Mouse (Mus musculus) forebrain, embryonic 11.5 days (tissue): ENCODE measurements around the gene Sox12. TPM values are rescaled to one million over a fixed set of nuclear protein-coding genes. Genes with fewer than 3 reads are reported as not detected.
A peak's percentile ranks its signal among the peaks of the same experiment; 100 is the strongest.

Source experiments
- ATAC-seq: fragments of 200-750 bp; cut with Nextera tagmentation; replicated peaks from 2 replicates; pipeline ENCODE4 v1.8.0; 2017; ENCODE audit warnings: moderate TSS enrichment; ENCODE audit not compliant: low FRiP score
- DNase-seq: peaks from one replicate; pipeline ENCODE4 v3.0.0-alpha.2; 2017; ENCODE audit warnings: low spot score
- H3K27ac ChIP-seq: fragments of 300-500 bp; sonication (generic); 2 replicates; pipeline ENCODE4 v1.5.1; 2014; ENCODE audit warnings: low read depth, low read length
- H3K27me3 ChIP-seq: fragments of 300-500 bp; sonication (generic); 2 replicates; pipeline ENCODE4 v1.6.1; 2014; ENCODE audit warnings: mild to moderate bottlenecking, low read length, mixed read lengths; ENCODE audit not compliant: control insufficient read depth, insufficient read depth
- H3K36me3 ChIP-seq: fragments of 300-500 bp; sonication (generic); 2 replicates; pipeline ENCODE4 v1.6.1; 2014; ENCODE audit warnings: mild to moderate bottlenecking, low read length, moderate library complexity, mixed read lengths; ENCODE audit not compliant: control insufficient read depth, insufficient read depth
- H3K4me1 ChIP-seq: fragments of 300-500 bp; sonication (generic); replicated peaks from 2 replicates; pipeline ENCODE4 v1.6.1; 2014; ENCODE audit warnings: low read length, mixed read lengths; ENCODE audit not compliant: control insufficient read depth, insufficient read depth
- H3K4me2 ChIP-seq: fragments of 300-500 bp; sonication (generic); 2 replicates; pipeline ENCODE4 v1.6.1; 2014; ENCODE audit warnings: low read depth, mild to moderate bottlenecking, low read length, moderate library complexity, mixed read lengths; ENCODE audit not compliant: severe bottlenecking
- H3K4me3 ChIP-seq: fragments of 300-500 bp; sonication (generic); 2 replicates; pipeline ENCODE4 v1.5.1; 2014; ENCODE audit warnings: low read depth, low read length
- H3K9ac ChIP-seq: fragments of 300-500 bp; sonication (generic); 2 replicates; pipeline ENCODE4 v1.6.1; 2014; ENCODE audit warnings: low read length
- H3K9me3 ChIP-seq: fragments of 300-500 bp; sonication (generic); 2 replicates; pipeline ENCODE4 v1.6.1; 2016; ENCODE audit warnings: low read length, mixed read lengths; ENCODE audit not compliant: control insufficient read depth
- WGBS: fragments of 180-500 bp; shearing (Covaris S2); extraction: QIAGEN DNeasy Blood & Tissue Kit; methylation state at CpG from one replicate; pipeline ENCODE4 v1.1.7; 2014; 5-methylcytosine and 5-hydroxymethylcytosine counted together
- polyA plus RNA-seq: library from polyadenylated mRNA; unstranded; fragments of >200 nt; fragmentation: Nextera tagmentation; extraction: Ambion mirVana; gene quantifications from 2 replicates; pipeline ENCODE4 v1.2.1, GENCODE M21; 2014

Sox12 gene
- polyA plus RNA-seq, 1 experiment from 2014 or later: 20.4 TPM

- ATAC-seq (no peak), DNase-seq (no peak)
- Histone ChIP-seq H3K4me2 (no peak overlapping the region), H3K9me3 (no peaks in the 10 kb centered on the region), H3K4me1 (peaks cover 10% of the 10 kb centered on the region; the same call in 1 of the 2 replicates), H3K27ac (no peak overlapping the region), H3K4me3 (no peak overlapping the region), H3K9ac (no peak overlapping the region), H3K36me3 (no peaks in the 10 kb centered on the region), H3K27me3 (no peaks in the 10 kb centered on the region)
- WGBS: 87% methylated on average over 9 of the region's 9 CpGs
These were observed 24.3 kb downstream of the Sox12 start for GRCm38 (mm10) chr2:152373547-152373946.

- Histone ChIP-seq H3K27ac (no peak overlapping the region), H3K4me1 (peaks cover 10% of the 10 kb centered on the region; the same call in 1 of the 2 replicates), H3K9me3 (no peaks in the 10 kb centered on the region), H3K4me3 (no peak overlapping the region), H3K4me2 (no peak overlapping the region), H3K36me3 (no peaks in the 10 kb centered on the region), H3K27me3 (no peaks in the 10 kb centered on the region), H3K9ac (no peak overlapping the region)
- no peak for DNase-seq
- WGBS: 80% methylated on average over 4 of the region's 4 CpGs
- ATAC-seq: no peak
These were observed 25.2 kb downstream of the Sox12 start for GRCm38 (mm10) chr2:152372661-152373060.

- ATAC-seq (no peak), DNase-seq (no peak)
- Histone ChIP-seq H3K36me3 (no peaks in the 10 kb centered on the region), H3K27me3 (no peaks in the 10 kb centered on the region), H3K4me1 (peaks cover 10% of the 10 kb centered on the region; the same call in 1 of the 2 replicates), H3K4me2 (no peak overlapping the region), H3K27ac (no peak overlapping the region), H3K4me3 (no peak overlapping the region), H3K9me3 (no peaks in the 10 kb centered on the region), H3K9ac (no peak overlapping the region)
- WGBS: 84% methylated on average over 7 of the region's 7 CpGs
These were observed 25.8 kb downstream of the Sox12 start for GRCm38 (mm10) chr2:152372104-152372503.

GRCm38 (mm10) chr2:152368532-152369140 lies 29.2 kb downstream of the Sox12 start:
- no peak overlapping the region for H3K4me3 ChIP-seq

GRCm38 (mm10) chr2:152367917-152368316 lies 29.9 kb downstream of the Sox12 start:
- H3K27ac ChIP-seq: no peak overlapping the region
- no peak overlapping the region for H3K4me3 ChIP-seq
- H3K27me3 ChIP-seq: no peaks in the 10 kb centered on the region
- H3K4me1 ChIP-seq: no peaks in the 10 kb centered on the region
- no peak for ATAC-seq
- no peaks in the 10 kb centered on the region for H3K36me3 ChIP-seq
- no peak overlapping the region for H3K4me2 ChIP-seq
- H3K9me3 ChIP-seq: no peaks in the 10 kb centered on the region
- 82% methylated on average over 5 of the region's 5 CpGs for WGBS
- DNase-seq: no peak
- no peak overlapping the region for H3K9ac ChIP-seq

More at GRCm38 (mm10) chr2:152368532-152369140, 29.2 kb downstream of the Sox12 start:
- DNase-seq: peak; percentile 82
- ATAC-seq: peak; percentile 52; the same call in 1 of the 2 replicates
- Histone ChIP-seq H3K4me1 (no peaks in the 10 kb centered on the region), H3K9me3 (no peaks in the 10 kb centered on the region), H3K4me2 (no peak overlapping the region), H3K27ac (no peak overlapping the region), H3K9ac (no peak overlapping the region), H3K27me3 (no peaks in the 10 kb centered on the region), H3K36me3 (no peaks in the 10 kb centered on the region)
- WGBS: 33% methylated on average over 14 of the region's 14 CpGs

GRCm38 (mm10) chr2:152363245-152364147 lies 34.4 kb downstream of the Sox12 start:
- Histone ChIP-seq H3K9ac (0 out of 2 replicates have a peak overlapping the region, but pooled peaks have one; percentile 39), H3K9me3 (no peaks in the 10 kb centered on the region), H3K36me3 (no peaks in the 10 kb centered on the region), H3K27ac (no peak overlapping the region), H3K4me1 (no peaks in the 10 kb centered on the region), H3K4me2 (peak overlapping the region; percentile 38; the same call in 1 of the 2 replicates), H3K4me3 (no peak overlapping the region), H3K27me3 (no peaks in the 10 kb centered on the region)
- WGBS: 14% methylated on average over 17 of the region's 17 CpGs
- DNase-seq (peak; percentile 86), ATAC-seq (peak; percentile 73)

GRCm38 (mm10) chr2:152361193-152361592 lies 36.7 kb downstream of the Sox12 start:
- H3K36me3 ChIP-seq: no peaks in the 10 kb centered on the region
- WGBS: 88% methylated on average over 8 of the region's 8 CpGs

GRCm38 (mm10) chr2:152360271-152360775 lies 37.5 kb downstream of the Sox12 start:
- H3K4me2 ChIP-seq: no peak overlapping the region
- H3K4me3 ChIP-seq: no peak overlapping the region
- H3K27ac ChIP-seq: no peak overlapping the region
- WGBS: 63% methylated on average over 7 of the region's 7 CpGs
- DNase-seq: no peak
- ATAC-seq: no peak
- no peaks in the 10 kb centered on the region for H3K27me3 ChIP-seq
- no peaks in the 10 kb centered on the region for H3K4me1 ChIP-seq
- no peak overlapping the region for H3K9ac ChIP-seq
- H3K9me3 ChIP-seq: no peaks in the 10 kb centered on the region
- H3K36me3 ChIP-seq: no peaks in the 10 kb centered on the region

More at GRCm38 (mm10) chr2:152361193-152361592, 36.7 kb downstream of the Sox12 start:
- no peaks in the 10 kb centered on the region for H3K4me1 ChIP-seq
- no peaks in the 10 kb centered on the region for H3K9me3 ChIP-seq
- DNase-seq (no peak), ATAC-seq (no peak)
- H3K4me2 ChIP-seq: no peak overlapping the region
- no peak overlapping the region for H3K27ac ChIP-seq
- no peak overlapping the region for H3K9ac ChIP-seq
- no peak overlapping the region for H3K4me3 ChIP-seq
- H3K27me3 ChIP-seq: no peaks in the 10 kb centered on the region
